Mouse (Mus musculus) Patski (cell line): ENCODE measurements around the gene Rnf181. TPM values are rescaled to one million over a fixed set of nuclear protein-coding genes. Genes with fewer than 3 reads are reported as not detected.
A peak's percentile ranks its signal among the peaks of the same experiment; 100 is the strongest.

Source experiments
- ATAC-seq: fragments of 100-300 bp; one replicate; pipeline ENCODE4 v1.8.0; 2021
- CTCF ChIA-PET: fragments of 350-600 bp; sonication (Branson Sonifier 250); formaldehyde crosslinking; loops from one replicate; lab custom pipeline; 2022; ENCODE audit warnings: inconsistent platforms; lab: Charles Lee
- POLR2A ChIA-PET: fragments of 350-600 bp; sonication (Branson Sonifier 250); formaldehyde crosslinking; loops from one replicate; lab custom pipeline; 2022; ENCODE audit warnings: antibody characterized with exemption, inconsistent platforms; lab: Charles Lee
- DNase-seq: peaks from one replicate; pipeline ENCODE4 v3.0.0-alpha.2; 2011; ENCODE audit warnings: low read depth, low spot score
- H3K27me3 ChIP-seq: fragments of 371-371 bp; one replicate; pipeline ENCODE4 v1.5.1; 2021
- CTCF ChIP-seq: fragments of 100-300 bp; IDR thresholded peaks from one replicate; pipeline ENCODE4 v1.5.1; 2021
- in situ Hi-C: fragments of 300-500 bp; cut with MboI; formaldehyde crosslinking; loops from 3 replicates; pipeline ENCODE4 v1.11.1; 2018; ENCODE audit warnings: low pct_unique_long_range_greater_than_20kb, mixed read lengths
- polyA plus RNA-seq: library from polyadenylated mRNA; unstranded; gene quantifications from one replicate; pipeline ENCODE4 v1.2.3, GENCODE M21; 2021

Gene Rnf181
- polyA plus RNA-seq, 1 experiment from 2014 or later: 98.4 TPM

DNA sequence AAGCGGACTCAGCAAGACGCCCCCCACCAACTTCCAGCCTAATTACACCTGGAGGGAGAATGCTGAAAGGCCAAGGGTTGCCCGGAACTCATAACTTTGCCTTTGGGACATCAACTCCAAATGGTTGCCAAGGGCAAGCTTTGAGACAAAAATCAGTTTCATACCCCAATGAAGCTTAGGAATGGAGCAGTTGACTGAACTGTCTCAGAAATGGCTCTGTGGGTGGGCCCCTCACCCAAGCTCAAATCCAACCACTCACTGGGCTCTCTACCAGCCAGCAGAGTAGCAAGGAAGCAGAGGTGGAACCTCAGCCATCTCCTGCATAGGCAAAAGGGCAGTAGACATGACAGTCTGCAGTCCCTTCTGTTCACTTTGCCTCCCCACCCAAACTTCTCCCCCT lies 21.1 kb upstream of the Rnf181 start:
- in situ Hi-C loops: no loop called here
- ATAC-seq (no peak), DNase-seq (no peak)
- H3K27me3 ChIP-seq: no peaks in the 10 kb centered on the region
- ChIA-PET CTCF (no interaction called here), POLR2A (interaction anchor here (0.9 kb wide), 1 partner anchor 43 kb away, joined by 3 read pairs; the partner anchor contains the start of gene Usp39)
- TF ChIP-seq CTCF: no peak

DNA sequence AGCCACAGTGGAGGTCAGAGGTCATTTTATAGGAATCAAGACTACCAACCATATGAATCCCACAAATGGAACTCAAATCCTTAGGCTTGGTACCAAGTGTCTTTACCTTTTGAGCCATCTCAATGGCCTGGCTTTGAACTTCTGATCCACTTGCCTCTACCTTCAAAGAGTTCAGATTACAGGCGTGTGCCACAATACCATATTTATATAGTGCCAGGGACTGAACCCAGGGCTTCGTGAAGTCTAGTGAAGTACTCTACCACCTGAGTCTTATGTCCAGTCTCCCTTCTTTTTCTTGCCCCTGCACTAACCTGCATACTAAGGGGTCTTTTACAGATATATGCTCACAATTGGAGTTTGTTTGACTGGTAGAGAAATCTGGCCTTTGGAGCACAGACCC lies 19.8 kb upstream of the Rnf181 start:
- no peak for ATAC-seq
- no peaks in the 10 kb centered on the region for H3K27me3 ChIP-seq
- in situ Hi-C loops: no loop called here
- ChIA-PET CTCF (no interaction called here), POLR2A (no interaction called here)
- no peak for DNase-seq
- TF ChIP-seq CTCF: no peak

DNA sequence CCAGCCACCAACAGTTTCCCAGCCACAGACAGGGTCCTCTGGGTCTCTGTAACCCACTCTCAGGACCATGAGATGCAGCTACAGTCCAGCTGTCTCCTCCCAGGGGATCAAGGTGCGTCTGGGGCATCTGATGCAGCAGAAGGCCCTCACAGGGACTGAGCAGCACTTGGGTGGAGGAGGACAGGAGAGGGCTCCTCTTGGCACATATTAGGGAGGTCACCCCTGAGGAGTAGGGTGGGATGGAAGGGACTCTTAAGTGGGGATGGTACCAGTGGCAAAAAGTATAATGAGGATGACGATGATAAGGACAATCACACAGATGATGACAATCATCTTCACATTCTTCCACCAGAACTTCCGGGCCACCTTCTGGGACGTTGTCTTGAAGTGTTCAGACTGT lies 18.5 kb upstream of the Rnf181 start:
- H3K27me3 ChIP-seq: no peaks in the 10 kb centered on the region
- no peak for TF ChIP-seq CTCF
- in situ Hi-C loops: no loop called here
- ATAC-seq (no peak), DNase-seq (no peak)
- POLR2A ChIA-PET: no interaction called here
- CTCF ChIA-PET: no interaction called here

DNA sequence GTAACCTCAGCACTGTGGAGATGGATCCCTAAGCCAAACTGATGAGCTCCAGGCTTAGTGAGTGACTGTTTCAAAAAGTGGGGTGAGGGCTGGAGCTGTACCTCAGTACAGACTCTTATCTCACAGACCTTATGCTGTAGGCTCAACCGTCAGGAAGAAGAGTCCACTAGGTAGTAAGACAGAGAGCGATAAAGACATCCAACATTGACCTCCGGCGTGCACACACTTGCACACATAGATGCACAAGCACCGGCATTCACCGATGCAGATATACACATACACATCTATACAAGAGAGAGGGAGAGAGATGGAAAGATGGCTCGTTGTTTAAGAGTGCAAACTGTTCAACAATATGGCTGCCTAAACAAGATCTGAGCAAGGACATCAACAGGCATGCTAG lies 17.2 kb upstream of the Rnf181 start:
- in situ Hi-C loops: no loop called here
- TF ChIP-seq CTCF: no peak
- ChIA-PET CTCF (no interaction called here), POLR2A (no interaction called here)
- ATAC-seq: no peak
- H3K27me3 ChIP-seq: no peaks in the 10 kb centered on the region
- DNase-seq: no peak

DNA sequence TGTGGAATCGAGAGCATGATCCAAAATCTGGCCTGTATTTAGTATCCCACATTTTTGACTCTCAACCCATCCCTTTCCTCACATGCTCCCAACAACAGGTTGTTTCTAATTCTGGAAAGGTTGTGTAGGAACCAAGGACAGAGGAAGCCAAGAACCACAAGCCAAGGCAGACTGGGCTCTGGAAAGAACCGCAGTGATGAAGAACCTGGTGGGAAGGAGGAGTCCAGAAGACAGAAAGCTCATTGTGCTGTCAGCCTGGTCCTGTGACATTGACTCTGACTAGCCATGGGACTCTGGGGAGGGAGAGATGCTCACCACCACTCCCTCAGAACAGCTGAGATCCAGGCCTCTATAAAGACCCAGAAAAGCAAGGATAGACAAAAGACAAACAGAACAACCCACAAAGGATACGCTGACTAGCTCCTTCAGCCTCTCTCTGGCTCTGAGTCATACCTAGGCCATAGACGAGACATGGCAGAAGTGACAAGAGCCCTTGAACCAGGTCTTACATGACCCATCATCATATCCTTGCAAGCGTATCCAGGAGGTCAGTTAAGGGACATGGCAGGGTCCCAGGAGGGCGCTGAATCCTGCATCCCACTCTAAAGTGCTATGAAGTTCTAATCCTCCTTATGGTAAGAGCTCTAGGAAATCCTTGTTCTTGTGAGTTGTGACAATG lies 16.5 kb upstream of the Rnf181 start:
- in situ Hi-C loops: no loop called here
- ATAC-seq: no peak
- POLR2A ChIA-PET: interaction anchor here (0.6 kb wide), 1 partner anchor 9 kb away, joined by 6 read pairs; no protein-coding TSS in a partner anchor
- no peak for TF ChIP-seq CTCF
- H3K27me3 ChIP-seq: no peaks in the 10 kb centered on the region
- no peak for DNase-seq
- CTCF ChIA-PET: no interaction called here

DNA sequence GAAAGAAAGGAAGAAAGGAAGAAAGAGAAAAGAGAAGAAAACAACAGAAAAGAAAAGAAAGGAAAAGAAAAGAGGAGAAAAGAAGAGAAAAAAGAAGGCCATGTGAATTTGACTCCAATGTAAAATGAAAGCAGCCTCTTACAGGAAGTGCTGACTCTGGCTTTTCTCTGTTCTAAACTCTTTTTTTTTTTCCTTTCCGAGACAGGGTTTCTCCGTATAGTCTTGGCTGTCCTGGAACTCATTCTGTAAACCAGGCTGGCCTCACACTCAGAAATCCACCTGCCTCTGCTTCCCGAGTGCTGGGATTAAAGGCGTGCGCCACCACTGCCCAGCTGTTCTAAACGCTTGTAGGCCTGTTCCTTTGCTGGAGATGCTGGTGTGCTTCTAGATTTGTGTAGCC lies 15.7 kb upstream of the Rnf181 start:
- DNase-seq (no peak), ATAC-seq (no peak)
- in situ Hi-C loops: no loop called here
- no peak for TF ChIP-seq CTCF
- POLR2A ChIA-PET: no interaction called here
- CTCF ChIA-PET: no interaction called here
- H3K27me3 ChIP-seq: no peaks in the 10 kb centered on the region

DNA sequence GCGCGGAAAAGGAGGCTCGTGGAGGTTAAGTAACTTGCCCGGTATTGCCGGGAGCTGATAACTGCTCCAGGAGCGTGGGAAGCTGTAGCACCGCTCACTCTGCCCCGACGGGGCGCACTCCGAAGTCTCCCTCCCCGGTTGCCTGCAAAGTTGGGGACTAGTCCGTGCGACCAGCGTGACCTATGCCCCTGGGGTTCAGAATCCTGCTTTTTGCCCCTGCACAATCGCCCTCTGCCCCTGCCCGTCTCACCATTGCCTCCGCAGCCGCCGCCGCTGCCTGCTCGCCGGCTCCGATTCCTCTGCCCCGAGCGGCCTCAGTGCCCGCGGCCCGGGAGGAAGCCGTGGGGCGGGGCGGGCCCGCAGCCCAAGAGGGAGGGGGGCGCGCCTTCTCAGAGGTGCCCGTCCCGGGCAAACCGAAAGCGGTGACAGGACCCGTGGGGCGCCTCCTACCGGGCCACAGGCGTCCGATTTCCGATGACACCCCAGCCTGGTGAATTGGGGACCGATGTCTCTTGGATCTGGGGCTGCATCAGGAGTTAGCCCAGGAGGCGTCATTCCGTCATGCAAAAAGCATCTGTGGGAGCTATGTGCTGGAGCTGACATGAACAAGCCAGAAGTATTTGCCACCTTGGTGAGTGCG lies 13.5 kb upstream of the Rnf181 start, which contains the start of gene Vamp5:
Gene Vamp5 (minus strand): TSS at position 338 of the 640 bp plus-strand sequence.
- ATAC-seq: peak; percentile 76
- H3K27me3 ChIP-seq: no peaks in the 10 kb centered on the region
- in situ Hi-C loops: no loop called here
- no peak for DNase-seq
- peak; percentile 88 for TF ChIP-seq CTCF
- POLR2A ChIA-PET: interaction anchor here (0.9 to 2.3 kb wide), 4 partner anchors 9 to 34 kb away, joined by 3 to 7 read pairs (median 3); no protein-coding TSS in a partner anchor
- CTCF ChIA-PET: interaction anchor here (1.1 to 2.2 kb wide), 6 partner anchors 9 to 160 kb away, joined by 3 to 11 read pairs (median 4); partner anchors contain the start of gene Vamp8

DNA sequence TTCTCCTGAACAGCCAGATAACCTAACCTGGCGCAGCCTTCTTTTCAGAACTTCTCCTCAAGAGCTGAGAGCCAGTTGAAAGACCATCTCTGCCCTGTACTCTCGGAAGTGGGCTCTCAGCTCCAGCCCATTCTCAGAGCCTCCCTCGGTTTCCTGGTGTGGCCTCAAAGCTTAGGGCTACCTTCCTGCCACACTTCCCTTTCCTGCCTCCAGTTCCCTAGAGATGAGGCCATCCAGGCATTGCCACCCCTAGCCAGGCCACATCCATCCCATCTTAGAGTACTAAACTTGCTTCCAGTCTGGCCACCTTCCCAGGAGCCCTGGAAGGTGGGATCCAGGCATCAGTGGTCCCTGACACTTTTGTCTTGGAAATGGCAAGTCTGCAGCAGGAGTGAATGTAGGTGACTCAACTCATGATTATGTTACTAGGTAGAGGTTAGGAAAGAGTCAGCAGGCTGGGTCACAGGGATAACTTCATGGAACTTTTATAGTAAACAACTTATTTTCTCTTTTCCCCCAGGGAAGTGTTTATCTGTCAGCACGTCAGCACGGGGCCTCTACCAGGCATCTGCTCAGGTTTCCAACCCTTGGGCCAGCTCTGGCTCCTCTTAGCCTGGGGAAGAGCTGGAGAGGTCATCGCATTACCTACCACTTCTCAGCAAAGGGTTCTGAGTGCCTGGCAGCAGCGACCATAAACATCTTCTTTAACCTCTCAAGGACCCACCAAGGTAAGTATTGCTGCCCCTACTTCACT lies 12.8 kb upstream of the Rnf181 start:
- POLR2A ChIA-PET: interaction anchor here (0.9 to 2.3 kb wide), 4 partner anchors 10 to 33 kb away, joined by 3 to 7 read pairs (median 3); no protein-coding TSS in a partner anchor
- DNase-seq: no peak
- in situ Hi-C loops: no loop called here
- TF ChIP-seq CTCF: no peak
- H3K27me3 ChIP-seq: no peaks in the 10 kb centered on the region
- CTCF ChIA-PET: interaction anchor here (1.2 to 2.2 kb wide), 6 partner anchors 10 to 161 kb away, joined by 3 to 11 read pairs (median 3); partner anchors contain the start of gene Vamp8
- ATAC-seq: peak; percentile 46

DNA sequence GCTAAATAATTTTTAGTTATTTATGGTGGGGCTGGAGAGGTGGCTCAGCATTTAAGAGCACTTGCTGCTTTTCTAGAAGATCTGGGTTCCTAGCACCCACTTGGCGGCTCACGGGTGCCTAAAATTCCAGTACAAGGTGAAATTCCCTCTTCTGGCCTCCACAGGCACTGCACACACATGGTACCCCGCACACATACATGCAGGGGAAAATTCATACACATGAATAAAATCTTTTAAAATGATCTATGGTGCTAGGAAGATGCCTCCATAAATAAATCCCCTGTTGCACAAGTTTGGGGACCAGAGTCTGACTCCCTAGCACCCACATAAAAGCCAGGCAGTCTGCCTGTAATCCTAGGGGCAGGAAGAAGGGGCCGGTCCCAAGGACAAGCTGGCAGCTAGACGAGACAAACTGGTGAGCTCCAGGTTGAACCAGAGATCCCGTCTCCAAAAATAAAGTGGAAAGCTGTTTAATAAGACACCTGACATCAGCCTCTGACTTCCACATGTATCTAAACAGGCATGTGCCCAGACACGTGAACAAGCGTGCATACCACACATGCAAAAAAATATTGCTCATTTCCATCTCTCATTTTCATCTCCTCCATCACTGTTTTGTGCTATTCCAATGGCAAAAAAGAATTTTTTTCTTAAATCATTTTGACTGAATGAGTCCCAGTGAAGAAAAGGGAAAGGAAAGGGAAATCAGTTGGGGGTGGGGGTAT lies 11.9 kb upstream of the Rnf181 start:
- TF ChIP-seq CTCF: no peak
- in situ Hi-C loops: no loop called here
- no peak for DNase-seq
- CTCF ChIA-PET: interaction anchor here (1.3 to 1.8 kb wide), 3 partner anchors 9 to 16 kb away, joined by 3 to 7 read pairs (median 3); no protein-coding TSS in a partner anchor
- H3K27me3 ChIP-seq: no peaks in the 10 kb centered on the region
- POLR2A ChIA-PET: interaction anchor here (2.3 kb wide), 1 partner anchor 11 kb away, joined by 7 read pairs; no protein-coding TSS in a partner anchor
- no peak for ATAC-seq
